Mouse (Mus musculus): ENCODE results near the gene Trim45. TPM values are rescaled to one million over a fixed set of nuclear protein-coding genes. Genes with fewer than 3 reads are reported as not detected.

The Trim45 gene
- polyA plus RNA-seq, 1 experiment from 2014 or later: 8.2 TPM

GRCm38 (mm10) chr3:100910621-100911020 lies 11.4 kb upstream of the Trim45 start:
- Histone ChIP-seq H3K4me1 (replicated peaks) (no peaks in the 10 kb centered on the region), H3K27ac (replicated peaks) (no peak overlapping the region), H3K9me3 (no peaks in the 10 kb centered on the region), H3K4me2 (no peak overlapping the region), H3K9ac (no peak overlapping the region), H3K4me3 (no peak overlapping the region), H3K27me3 (no peaks in the 10 kb centered on the region), H3K36me3 (no peaks in the 10 kb centered on the region)
- WGBS: 54% methylated on average over 5 of the region's 5 CpGs
- no peak for ATAC-seq (ENCODE audit: low FRiP score, low read depth)

DNA sequence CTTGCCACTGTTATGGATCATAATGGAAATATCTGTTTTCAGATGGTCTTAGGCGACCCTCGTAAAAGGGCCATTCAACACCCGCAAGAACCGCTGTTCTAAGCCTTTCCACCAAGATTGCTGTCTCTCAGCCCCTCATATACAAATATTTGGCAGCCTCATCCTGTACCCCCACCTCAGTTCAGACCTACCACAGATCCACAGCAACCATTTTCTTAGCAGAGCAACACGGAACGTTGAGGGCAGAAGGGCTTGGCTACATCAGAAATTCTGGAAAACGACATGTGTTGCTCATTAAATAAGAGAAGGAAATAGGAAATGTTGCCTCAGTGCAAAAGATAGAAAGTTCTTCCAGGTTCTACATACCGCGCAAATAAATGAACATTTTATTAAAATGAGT lies 11.0 kb upstream of the Trim45 start:
- Histone ChIP-seq H3K4me2 (no peak overlapping the region), H3K27ac (replicated peaks) (no peak overlapping the region), H3K36me3 (no peaks in the 10 kb centered on the region), H3K9me3 (no peaks in the 10 kb centered on the region), H3K9ac (no peak overlapping the region), H3K4me3 (no peak overlapping the region), H3K4me1 (replicated peaks) (no peaks in the 10 kb centered on the region), H3K27me3 (no peaks in the 10 kb centered on the region)
- 84% methylated on average over 9 of the region's 9 CpGs for WGBS
- no peak for ATAC-seq (ENCODE audit: low FRiP score, low read depth)

DNA sequence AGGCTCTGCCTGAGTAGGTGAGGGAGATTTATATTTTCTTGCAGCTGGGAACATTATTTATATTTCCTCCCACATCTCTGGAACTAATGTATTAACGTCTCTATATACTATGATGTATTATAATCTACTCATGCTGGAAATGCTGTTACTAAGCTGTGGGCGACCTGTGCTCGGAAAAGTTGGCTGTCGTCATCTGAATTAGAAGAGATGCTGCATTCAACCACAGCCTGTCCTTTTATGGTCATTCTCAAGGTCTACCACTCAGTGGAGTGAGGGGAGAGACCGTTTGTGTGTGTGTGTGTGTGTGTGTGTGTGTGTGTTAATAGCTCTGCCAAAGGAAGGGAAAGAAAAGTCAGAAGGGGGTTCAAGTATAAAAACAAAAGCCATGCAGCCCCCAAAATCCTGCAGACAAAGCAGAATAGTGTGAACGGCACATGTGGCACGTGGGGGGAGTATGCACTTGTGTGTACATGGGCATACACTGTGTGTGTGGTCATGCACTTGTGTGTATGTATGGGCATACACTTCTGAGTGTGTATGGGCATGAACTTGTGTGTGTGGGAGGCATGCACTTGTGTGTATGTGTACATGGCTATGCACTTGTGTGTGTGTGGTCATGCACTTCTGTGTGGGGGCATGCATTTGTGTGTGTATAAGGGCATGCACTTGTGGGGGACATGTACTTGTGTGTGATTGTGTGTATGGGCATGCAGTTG lies 10.3 kb upstream of the Trim45 start:
- ATAC-seq (ENCODE audit: low FRiP score, low read depth): no peak
- H3K9ac ChIP-seq: no peak overlapping the region
- H3K4me2 ChIP-seq: no peak overlapping the region
- no peaks in the 10 kb centered on the region for H3K4me1 ChIP-seq (replicated peaks)
- no peaks in the 10 kb centered on the region for H3K36me3 ChIP-seq
- no peak overlapping the region for H3K27ac ChIP-seq (replicated peaks)
- H3K9me3 ChIP-seq: no peaks in the 10 kb centered on the region
- no peaks in the 10 kb centered on the region for H3K27me3 ChIP-seq
- no peak overlapping the region for H3K4me3 ChIP-seq
- whole genome bisulfite sequencing: 78% methylated on average over 7 of the region's 7 CpGs

DNA sequence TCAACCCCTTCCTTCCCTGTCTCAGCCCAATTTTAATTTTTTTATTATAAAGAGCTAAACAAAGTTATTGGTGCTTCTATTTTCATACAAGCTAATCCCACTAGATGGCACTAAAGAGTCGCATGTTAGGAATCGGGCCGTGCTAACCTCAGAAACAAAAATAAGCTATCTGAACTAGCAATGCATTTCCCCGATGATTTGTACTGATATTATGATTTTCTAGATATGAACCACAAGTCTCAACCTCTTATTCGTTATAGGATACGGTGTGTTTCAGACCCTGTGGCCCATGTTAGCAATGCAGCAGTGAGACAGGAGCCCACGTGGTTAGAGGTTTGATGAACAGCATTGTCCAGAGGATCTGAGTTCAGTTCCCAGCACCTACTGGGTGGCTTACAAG lies 5.2 kb upstream of the Trim45 start:
- Histone ChIP-seq H3K4me3 (no peak overlapping the region), H3K4me1 (replicated peaks) (0 out of 2 replicates have a peak, but pooled peaks cover 5% of the 10 kb centered on the region), H3K27me3 (no peaks in the 10 kb centered on the region), H3K36me3 (no peaks in the 10 kb centered on the region), H3K9ac (no peak overlapping the region), H3K4me2 (no peak overlapping the region), H3K27ac (replicated peaks) (no peak overlapping the region), H3K9me3 (no peaks in the 10 kb centered on the region)
- no peak for ATAC-seq (ENCODE audit: low FRiP score, low read depth)
- 16% methylated on average over 7 of the region's 7 CpGs for WGBS

GRCm38 (mm10) chr3:100920611-100921140 lies 1.3 kb upstream of the Trim45 start:
- 82% methylated on average over 9 of the region's 9 CpGs for WGBS
- H3K4me1 ChIP-seq (replicated peaks): peaks cover 29% of the 10 kb centered on the region

GRCm38 (mm10) chr3:100922506-100923375 lies 739 bp downstream of the Trim45 start:
- Histone ChIP-seq H3K4me2 (peak overlapping the region; percentile 61), H3K27ac (replicated peaks) (peak overlapping the region; percentile 85), H3K4me1 (replicated peaks) (peaks cover 41% of the 10 kb centered on the region), H3K9ac (peak overlapping the region; percentile 60), H3K4me3 (peak overlapping the region; percentile 51), H3K27me3 (no peaks in the 10 kb centered on the region), H3K9me3 (no peaks in the 10 kb centered on the region), H3K36me3 (no peaks in the 10 kb centered on the region; the same call in 1 of the 2 replicates)
- peak; percentile 59 for ATAC-seq (ENCODE audit: low FRiP score, low read depth)
- 37% methylated on average over 28 of the region's 28 CpGs for WGBS

More at GRCm38 (mm10) chr3:100920611-100921140, 1.3 kb upstream of the Trim45 start:
- Histone ChIP-seq H3K27ac (replicated peaks) (no peak overlapping the region), H3K9me3 (no peaks in the 10 kb centered on the region), H3K9ac (no peak overlapping the region), H3K4me3 (no peak overlapping the region), H3K27me3 (no peaks in the 10 kb centered on the region), H3K4me2 (no peak overlapping the region), H3K36me3 (no peaks in the 10 kb centered on the region)
- ATAC-seq (ENCODE audit: low FRiP score, low read depth): no peak

DNA sequence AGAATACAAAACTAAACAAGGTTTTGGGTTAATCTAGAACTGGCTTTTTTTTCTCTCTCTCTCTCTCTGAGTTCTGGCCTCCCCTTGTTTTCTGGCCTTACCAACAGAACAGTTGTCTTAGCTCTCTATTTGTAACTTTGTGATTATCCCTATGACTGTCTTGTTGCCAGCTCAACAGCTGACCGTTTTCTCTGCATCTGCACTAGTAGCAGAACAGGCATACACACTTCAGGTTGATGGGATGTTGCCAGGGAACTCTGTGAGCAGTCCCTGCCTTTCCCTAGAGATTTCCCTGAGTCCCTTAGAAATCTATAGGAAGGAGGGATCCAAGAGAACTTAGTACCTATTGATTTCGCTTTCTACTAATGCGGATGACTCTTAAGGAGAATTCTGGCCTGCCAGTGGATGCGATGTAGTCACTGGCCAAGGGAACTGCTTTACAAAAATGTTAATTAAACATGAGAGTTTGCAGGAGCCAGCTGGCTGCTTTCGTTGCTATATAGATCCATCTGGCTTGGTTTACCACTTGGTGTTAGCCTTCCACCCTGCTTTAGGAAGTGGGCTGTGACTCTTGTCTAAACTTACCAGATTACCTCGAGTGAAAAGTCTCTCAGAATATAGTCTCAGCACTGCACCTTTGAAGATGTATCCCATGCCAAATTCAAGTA lies 2.2 kb downstream of the Trim45 start:
- 69% methylated on average over 6 of the region's 6 CpGs for WGBS
- Histone ChIP-seq H3K9me3 (no peaks in the 10 kb centered on the region), H3K4me3 (no peak overlapping the region), H3K4me2 (peak overlapping the region; percentile 61; the same call in 1 of the 2 replicates), H3K27ac (replicated peaks) (no peak overlapping the region), H3K36me3 (peaks cover 10% of the 10 kb centered on the region), H3K9ac (no peak overlapping the region), H3K27me3 (no peaks in the 10 kb centered on the region), H3K4me1 (replicated peaks) (peaks cover 41% of the 10 kb centered on the region)
- no peak for ATAC-seq (ENCODE audit: low FRiP score, low read depth)

GRCm38 (mm10) chr3:100925176-100925575 lies 3.2 kb downstream of the Trim45 start:
- H3K4me1 ChIP-seq (replicated peaks): peaks cover 41% of the 10 kb centered on the region
- peaks cover 10% of the 10 kb centered on the region for H3K36me3 ChIP-seq
- no peaks in the 10 kb centered on the region for H3K9me3 ChIP-seq
- no peak overlapping the region for H3K9ac ChIP-seq
- H3K4me3 ChIP-seq: no peak overlapping the region
- no peaks in the 10 kb centered on the region for H3K27me3 ChIP-seq
- WGBS: 88% methylated on average over 16 of the region's 16 CpGs
- no peak for ATAC-seq (ENCODE audit: low FRiP score, low read depth)
- H3K27ac ChIP-seq (replicated peaks): no peak overlapping the region
- no peak overlapping the region for H3K4me2 ChIP-seq

DNA sequence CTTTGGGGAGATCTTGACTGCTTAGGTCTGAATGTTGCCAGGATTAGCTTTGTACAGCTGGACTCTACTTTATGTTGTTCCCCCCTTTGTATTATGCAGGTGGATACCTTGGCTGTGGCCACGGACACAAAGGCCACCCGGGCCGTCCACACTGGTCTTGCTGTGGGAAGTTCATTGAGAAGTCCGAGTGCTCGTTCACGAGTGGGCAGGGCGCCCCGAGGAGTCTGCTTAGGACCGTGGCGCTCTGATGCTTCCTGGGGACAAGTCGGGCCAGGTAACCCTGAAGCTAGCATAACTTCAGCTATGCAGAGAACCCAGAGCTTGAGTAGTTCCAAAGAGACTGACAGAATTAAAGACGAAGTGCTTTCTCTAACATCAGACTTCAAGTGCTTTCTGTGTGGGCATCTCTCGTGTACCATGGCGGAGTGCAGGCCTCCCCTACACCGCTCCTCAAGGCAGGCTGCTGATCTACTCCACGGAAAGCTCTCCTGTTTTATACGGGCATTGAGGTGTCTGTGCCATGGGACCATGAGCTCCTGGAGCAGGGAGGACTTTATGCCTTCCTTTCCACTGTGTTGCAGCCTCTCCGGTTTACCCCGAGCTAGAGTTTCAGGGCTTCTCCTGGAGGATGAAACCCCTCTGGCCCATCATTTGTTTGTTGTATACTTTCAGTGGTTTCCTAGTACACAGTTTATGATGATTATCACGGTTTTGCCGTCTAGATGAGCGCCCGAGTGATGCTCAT lies 9.5 kb downstream of the Trim45 start:
- WGBS: 96% methylated on average over 23 of the region's 23 CpGs
- H3K4me3 ChIP-seq: no peak overlapping the region
- peaks cover 4% of the 10 kb centered on the region; the same call in 1 of the 2 replicates for H3K4me1 ChIP-seq (replicated peaks)
- no peaks in the 10 kb centered on the region for H3K27me3 ChIP-seq
- H3K4me2 ChIP-seq: no peak overlapping the region
- H3K36me3 ChIP-seq: peaks cover 31% of the 10 kb centered on the region
- no peak for ATAC-seq (ENCODE audit: low FRiP score, low read depth)
- H3K9me3 ChIP-seq: no peaks in the 10 kb centered on the region
- H3K27ac ChIP-seq (replicated peaks): no peak overlapping the region
- H3K9ac ChIP-seq: no peak overlapping the region

DNA sequence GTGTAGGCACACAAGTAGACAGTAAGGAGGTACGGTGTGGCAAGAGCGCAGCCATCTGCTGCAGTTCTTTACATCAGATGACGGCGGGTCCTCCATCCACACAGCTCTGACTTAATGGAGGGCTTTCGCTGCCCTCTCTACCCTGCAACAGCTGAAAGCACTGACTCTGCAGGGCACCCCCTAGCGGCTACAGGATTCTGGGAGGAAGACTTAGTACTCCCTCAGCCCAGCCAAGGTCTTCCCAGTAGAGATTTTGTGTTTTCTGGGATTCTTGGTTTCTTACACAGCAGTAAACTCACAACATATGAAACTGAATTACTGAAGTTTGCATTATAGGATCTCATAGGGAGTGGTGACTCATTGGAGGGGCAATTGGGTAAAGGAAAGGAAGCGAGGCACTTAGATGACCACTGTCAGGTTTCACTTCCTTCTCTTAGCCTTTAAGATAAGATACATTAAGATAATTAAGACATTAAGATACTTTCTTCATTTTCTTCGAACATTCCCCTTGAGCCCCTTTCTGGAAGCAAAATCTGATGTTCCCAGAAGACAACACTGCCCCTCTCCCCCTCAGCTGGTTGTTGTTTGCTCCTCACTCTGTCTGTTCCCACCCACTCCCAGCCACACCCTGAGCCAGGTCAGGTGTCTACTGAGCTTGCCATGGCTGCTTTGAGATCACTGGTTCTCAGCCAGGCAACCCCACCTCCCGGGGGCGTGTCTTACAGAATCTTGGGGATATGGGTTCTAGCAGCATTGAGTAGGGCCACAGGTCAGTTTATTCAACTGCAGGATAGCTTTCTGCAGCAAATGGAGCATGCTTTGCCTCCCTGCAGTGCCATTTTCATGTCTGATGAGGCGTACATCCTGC lies 10.3 kb downstream of the Trim45 start:
- Histone ChIP-seq H3K4me2 (no peak overlapping the region), H3K27me3 (no peaks in the 10 kb centered on the region), H3K36me3 (peaks cover 31% of the 10 kb centered on the region), H3K9ac (no peak overlapping the region), H3K4me3 (no peak overlapping the region), H3K9me3 (no peaks in the 10 kb centered on the region), H3K4me1 (replicated peaks) (no peaks in the 10 kb centered on the region), H3K27ac (replicated peaks) (no peak overlapping the region)
- WGBS: 75% methylated on average over 11 of the region's 11 CpGs
- ATAC-seq (ENCODE audit: low FRiP score, low read depth): no peak
